Mouse (Mus musculus): Measurements from ENCODE around the gene 1190005I06Rik.
A peak's percentile ranks its signal among the peaks of the same experiment; 100 is the strongest.

1190005I06Rik gene

DNA sequence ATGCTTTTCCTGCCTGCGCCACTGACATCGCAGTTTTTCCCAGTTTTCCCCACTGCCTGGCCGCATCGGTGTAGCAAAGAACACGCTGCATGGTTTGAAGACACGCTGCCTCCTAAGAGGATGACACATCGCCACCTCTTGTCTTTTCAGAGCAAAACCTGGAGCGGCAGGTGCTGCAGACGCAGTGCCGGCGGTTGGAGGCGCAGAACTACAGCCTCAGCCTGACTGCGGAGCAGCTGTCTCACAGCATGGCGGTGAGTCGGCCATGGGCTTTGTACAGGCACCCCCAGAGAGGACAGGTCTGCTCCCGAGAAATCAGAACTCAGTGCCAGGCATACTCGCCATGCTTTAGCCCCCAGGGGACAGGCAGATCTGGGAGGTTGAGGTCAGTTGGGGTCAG, 69.6 kb downstream of the 1190005I06Rik start:
- no peak for DNase-seq (ENCODE audit: low spot score in 2 of 2)

DNA sequence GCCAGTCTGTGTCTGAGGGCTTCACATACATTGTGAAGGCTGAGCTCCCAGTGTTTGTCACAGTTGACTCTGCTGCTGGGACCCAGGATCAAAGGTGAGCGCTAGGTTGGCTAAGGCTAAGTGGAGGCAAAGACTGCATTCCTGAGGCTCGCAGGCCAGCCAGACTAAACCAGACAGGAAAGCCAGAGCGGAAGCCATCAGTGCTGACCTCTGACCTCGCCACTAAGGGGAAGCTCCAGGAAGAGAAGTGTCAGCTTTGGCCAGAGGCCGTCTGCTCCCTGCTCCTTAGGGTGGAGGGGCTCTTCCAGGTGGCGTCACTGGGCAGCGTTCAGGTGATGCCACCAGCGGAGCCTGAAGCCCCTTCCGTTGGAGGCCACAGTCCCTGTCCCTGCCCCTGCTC, 71.6 kb downstream of the 1190005I06Rik start:
- no peak for DNase-seq (ENCODE audit: low spot score in 2 of 2)

DNA sequence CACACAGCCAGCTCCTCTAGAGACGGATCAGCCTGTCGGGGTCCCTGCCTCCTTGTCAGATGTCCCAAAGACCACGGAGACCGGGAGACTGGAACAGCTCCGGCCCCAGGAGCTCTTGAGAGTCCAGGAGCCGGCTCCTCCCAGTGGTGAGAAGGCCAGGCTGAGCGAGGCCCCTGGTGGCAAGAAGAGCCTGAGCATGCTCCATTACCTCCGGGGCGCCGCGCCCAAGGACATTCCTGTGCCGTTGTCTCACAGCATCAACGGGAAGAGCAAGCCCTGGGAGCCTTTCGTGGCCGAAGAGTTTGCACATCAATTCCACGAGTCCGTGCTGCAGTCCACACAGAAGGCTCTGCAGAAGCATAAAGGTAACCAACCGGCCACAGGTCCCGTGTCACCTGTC, 72.5 kb downstream of the 1190005I06Rik start:
- DNase-seq (ENCODE audit: low spot score in 2 of 2): no peak

GRCm38 (mm10) chr8:120573866-120574265, 73.6 kb downstream of the 1190005I06Rik start:
- no peak for DNase-seq (ENCODE audit: low spot score in 2 of 2)

DNA sequence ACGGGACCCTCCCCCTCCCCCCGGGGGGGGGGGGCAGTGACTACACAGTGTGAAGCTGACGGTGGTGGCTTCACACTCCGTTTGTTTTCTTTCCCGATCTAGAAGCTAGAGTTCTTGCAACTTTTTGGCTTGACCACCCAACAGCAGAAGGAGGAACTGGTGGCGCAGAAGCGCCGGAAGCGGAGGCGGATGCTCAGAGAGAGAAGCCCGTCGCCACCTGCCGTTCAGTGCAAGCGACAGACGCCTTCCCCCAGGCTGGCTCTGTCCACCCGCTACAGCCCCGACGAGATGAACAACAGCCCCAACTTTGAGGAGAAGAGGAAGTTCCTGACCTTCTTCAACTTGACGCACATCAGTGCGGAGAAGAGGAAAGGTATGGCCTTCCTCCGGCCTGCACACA, 74.9 kb downstream of the 1190005I06Rik start:
- peak; percentile 33 to 72 for DNase-seq (ENCODE audit: low spot score in 2 of 2)

GRCm38 (mm10) chr8:120571561-120571960, 75.9 kb downstream of the 1190005I06Rik start:
- DNase-seq (ENCODE audit: low spot score in 2 of 2): peak in 1 of 2 experiments; percentile 13

- peak; percentile 48 to 67 for DNase-seq (ENCODE audit: low spot score in 2 of 2)
Measured at GRCm38 (mm10) chr8:120569939-120570715, 77.3 kb downstream of the 1190005I06Rik start.

- DNase-seq (ENCODE audit: low spot score in 2 of 2): no peak
Measured at GRCm38 (mm10) chr8:120569123-120569522, 78.3 kb downstream of the 1190005I06Rik start.

GRCm38 (mm10) chr8:120568164-120568798, 79.2 kb downstream of the 1190005I06Rik start:
- DNase-seq (ENCODE audit: low spot score in 2 of 2): no peak

GRCm38 (mm10) chr8:120567731-120568130, 79.7 kb downstream of the 1190005I06Rik start:
- DNase-seq (ENCODE audit: low spot score in 2 of 2): no peak

DNA sequence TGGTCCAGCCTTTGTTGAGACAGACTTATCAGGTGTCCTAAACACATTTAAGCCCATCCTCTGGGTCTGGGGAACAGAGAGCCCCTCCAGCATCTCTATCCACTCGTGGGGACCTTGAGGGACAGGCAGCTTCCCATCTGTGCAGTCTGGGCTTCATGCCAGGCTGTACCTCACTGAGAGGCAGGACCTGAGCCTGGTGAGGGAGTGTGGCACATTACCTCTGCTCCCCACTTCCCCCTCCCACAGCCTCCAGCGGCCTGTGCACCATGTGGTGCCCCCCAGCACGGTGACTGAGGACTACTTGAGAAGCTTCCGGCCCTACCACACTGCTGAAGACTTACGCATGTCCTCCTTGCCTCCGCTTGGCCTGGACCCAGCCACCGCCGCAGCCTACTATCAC, 80.8 kb downstream of the 1190005I06Rik start:
- DNase-seq (ENCODE audit: low spot score in 2 of 2): no peak

GRCm38 (mm10) chr8:120565151-120565711, 82.2 kb downstream of the 1190005I06Rik start:
- no peak for DNase-seq (ENCODE audit: low spot score in 2 of 2)

DNA sequence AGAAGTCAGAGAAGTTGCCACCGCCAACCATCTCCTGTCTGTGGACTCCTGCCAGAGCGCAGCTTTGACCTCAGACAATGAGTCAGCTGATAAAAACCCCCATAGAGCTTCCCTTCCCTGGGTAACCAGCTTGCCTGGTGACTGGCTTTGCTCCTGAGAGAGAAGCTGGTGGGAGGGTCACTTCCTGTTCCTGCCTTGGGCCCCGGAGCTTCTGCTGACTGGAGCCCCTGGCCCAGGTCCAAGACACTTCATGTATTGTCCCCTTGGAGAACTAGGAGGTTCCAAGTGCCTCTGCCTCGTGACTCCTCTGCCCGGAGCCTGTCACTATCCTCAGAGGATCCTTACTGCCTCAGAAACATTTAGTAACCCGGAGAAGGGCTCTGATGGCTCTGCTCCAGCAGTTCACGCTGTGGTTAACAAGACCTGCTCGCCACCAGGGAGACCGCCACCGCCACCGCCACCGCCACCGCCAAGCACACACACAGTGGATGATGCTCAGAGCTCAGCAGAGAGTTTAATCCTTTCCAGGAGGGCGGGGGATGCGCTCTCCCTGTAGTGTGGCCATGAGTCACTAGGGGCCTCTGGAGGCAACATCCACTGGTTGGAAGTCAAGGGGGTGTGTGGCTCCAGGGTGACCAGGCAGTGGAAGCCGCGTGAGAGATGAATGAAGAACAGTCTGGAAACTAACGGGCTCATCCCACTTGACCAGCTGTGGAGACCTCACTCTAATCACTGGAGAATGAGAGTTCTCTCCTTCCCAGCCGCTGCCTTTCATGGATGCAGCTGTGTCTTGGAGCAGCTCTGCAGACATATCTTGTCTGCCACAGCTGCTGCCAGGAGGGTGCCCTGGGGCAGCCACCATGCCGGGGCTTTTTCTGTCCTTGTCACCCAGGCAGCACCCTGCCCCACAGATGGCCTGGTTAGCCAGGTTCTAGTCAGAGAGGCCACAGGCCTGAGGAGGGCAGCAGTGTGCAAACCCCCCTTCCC, 83.3 kb downstream of the 1190005I06Rik start:
- peak; percentile 72 to 82 for DNase-seq (ENCODE audit: low spot score in 2 of 2)

GRCm38 (mm10) chr8:120563348-120563724, 84.1 kb downstream of the 1190005I06Rik start:
- no peak for DNase-seq (ENCODE audit: low spot score in 2 of 2)

DNA sequence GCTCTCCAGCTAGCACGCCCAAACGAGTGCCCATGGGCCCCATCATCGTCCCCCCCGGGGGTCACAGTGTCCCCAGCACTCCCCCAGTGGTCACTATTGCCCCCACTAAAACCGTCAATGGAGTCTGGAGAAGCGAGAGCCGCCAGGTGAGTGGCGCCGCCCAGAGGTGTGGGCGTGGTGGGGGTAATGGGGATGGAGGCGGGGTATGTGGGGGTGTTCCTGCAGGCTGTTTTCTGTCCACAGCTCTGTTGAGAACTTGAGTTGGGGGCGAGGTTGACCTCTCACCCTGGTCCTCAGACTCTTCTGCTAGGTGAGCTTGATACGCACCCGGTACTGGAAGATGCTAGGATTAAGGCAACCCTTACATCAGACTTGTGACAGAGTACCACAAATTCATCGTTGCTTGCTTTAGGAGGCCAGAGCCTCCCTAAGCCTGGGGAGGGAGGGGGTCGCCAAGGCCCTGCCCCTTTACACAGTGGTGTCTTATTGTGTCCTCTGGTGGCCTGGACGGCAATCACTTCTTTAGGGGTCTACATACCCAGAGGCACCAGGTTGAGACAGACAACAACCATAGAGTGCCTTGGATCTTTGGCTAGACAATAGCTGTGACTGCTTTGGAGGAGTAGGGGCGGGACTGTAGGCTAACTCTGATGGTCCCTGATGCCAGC, 84.6 kb downstream of the 1190005I06Rik start:
- no peak for DNase-seq (ENCODE audit: low spot score in 2 of 2)

DNA sequence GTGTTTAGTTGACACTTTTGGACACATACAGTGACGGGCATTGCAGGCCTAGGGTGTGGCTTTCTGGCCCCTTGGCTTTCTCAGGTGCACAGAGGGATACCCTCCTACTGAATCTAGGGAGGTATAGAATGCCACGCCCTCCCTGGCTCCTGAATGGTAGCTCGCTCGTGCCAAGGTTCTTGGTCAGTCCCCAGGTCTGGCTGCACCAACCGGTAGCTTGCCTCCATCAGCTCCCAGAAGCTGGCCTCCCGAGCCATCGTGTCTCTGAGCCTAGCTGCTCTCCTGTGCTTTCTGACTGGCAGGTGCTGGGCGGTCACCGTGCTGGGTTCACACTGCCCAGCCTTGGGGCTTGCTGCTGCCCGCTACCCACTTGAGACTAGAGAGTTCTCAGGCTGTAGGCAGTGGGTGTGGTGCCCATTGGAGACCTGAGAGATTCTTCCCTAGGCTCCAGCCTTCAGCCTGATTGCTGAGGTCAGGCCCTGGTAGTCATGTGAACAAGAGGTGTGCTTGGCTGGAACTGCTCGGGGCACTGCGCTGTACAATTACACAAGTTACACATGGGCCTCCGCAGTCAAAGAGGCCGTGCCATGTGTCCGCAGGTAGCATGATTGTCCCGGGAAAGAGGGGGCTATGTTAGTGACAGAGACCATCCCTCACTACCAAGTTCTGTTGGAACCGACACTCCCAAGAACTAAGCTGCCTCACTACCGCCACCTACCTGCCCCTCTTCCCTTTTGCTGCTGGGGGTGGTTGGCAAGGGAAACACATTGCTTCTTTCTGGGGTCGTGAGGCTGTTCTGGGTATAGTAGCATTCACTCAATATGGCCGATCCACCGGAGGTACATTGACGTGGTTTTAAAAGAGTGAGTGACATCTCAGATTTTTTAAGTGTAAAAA, 85.6 kb downstream of the 1190005I06Rik start:
- DNase-seq (ENCODE audit: low spot score in 2 of 2): no peak

DNA sequence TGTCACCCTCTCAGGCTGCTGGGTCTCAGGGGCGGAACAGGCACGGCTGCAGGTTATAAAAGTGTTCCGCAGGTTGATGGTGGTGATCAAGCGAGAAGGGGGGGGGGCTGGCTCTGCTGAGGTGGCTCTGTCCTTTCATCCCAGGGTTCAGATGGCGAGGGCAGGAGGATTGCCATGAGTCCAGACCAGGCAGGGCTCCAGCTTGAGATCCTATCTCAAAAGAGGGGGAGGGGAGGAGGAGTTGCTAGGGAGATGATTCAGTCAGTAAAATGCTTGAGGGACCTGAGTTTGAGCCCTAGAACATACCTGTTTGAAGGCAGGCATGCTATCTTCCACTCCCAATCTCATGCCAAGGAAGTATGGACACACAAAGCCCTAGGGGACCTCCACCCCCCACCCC, 86.9 kb downstream of the 1190005I06Rik start:
- DNase-seq (ENCODE audit: low spot score in 2 of 2): no peak

DNA sequence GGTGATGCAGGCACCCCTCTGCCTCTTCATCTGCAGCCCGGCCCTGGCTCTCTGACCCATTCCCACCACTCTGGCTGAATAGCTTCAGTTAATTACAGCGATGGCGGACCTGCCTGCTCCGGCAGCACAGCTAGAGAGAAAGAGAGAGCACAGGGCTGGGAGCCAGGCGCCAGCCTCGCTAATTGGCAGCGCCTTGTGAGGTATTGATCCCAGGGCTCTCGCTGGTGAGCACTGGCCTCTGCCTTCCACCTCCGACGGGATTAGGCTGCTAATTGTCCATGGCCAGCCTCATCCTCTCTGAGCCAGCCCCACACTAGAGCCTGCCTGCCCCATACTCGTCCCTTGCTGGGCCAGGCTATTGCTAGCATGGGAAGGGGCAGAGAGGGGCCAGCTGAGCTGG, 87.8 kb downstream of the 1190005I06Rik start:
- no peak for DNase-seq (ENCODE audit: low spot score in 2 of 2)
